Mouse (Mus musculus): ENCODE data around the gene Dpf3.

The Dpf3 gene

GRCm38 (mm10) chr12:83487476-83487991 lies at the start of gene Dpf3:
TSS of gene Dpf3 (minus strand) at chr12:83487716.
- DNase-seq (ENCODE audit: low read depth, low spot score): peak; percentile 98

DNA sequence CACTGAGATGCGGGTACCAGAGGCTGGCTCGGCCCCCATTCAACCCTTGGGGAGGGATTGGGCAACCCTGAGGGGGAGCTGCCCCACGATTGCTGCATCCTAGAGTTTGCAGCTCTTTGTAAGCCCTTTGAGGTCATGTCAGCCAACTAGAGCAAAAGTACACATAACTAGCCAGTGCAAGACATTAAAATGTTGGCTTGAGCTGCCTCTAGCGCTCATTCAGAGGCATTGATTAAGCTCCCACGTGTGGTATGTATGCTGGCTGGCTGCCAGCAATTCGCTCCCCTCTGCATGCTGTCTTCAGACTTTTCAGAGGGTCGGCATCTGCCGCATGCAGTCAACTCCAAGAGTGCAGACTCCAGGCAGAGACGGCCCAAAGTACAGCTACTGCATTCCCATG lies 48.5 kb upstream of the Dpf3 start:
- DNase-seq (ENCODE audit: low read depth, low spot score): peak; percentile 47

DNA sequence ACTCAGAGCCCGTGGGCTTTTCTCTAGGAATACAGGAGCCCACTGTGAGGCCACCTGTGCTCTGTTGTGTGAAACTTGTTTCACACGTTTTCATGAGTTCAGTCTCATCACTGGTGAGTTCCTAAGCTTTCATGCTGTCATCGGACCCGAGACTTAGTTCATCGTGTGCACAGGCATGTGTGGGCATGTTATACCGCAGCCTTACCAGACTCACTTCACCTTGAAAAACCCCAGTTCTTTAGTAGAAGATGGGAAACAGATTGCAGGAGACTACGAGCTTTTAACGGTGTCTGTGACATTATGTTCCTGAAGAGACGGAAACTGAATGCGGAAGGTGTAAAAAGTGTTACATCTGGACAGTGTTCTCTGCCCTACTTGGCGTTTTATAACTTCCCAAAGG lies 47.9 kb upstream of the Dpf3 start:
- no peak for DNase-seq (ENCODE audit: low read depth, low spot score)

GRCm38 (mm10) chr12:83534190-83534589 lies 46.7 kb upstream of the Dpf3 start:
- no peak for DNase-seq (ENCODE audit: low read depth, low spot score)

DNA sequence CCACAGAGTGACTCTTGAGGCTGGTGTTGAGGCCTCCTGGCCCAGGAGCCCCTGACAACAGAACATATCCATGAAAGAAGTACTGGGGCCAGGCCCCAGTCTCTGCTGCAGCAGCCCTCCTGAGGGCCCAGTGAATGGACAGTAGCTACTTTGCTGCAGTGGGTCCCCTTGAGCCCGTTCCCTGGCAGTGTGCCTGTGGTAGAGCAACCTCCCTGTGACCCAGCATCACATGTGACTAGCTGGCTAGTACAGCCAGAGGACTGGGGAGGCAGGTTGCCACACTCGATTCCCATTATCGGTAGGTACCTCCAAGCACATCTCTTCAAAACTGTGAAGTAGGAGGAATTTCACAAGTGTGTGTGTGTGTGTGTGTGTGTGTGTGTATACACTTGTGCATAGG lies 45.5 kb upstream of the Dpf3 start:
- no peak for DNase-seq (ENCODE audit: low read depth, low spot score)

DNA sequence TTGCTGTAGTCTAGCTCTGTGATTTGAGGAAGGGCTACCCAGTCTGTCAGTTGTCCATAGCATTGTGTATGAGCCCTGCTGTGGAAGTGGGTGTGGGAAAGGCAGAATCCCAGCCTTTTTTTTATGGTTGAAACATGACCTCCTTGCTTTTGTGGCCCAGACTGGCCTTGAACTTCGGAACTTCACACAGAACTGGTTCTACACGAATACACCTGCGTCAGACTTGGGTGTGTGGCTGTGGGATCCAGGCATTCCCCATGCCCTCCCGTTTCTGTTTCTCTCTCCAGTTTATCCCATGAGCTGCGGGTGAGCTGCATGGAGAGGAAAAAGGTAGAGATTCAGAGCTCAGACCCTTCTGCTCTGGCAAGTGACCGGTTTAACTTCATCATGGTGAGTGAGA lies 44.5 kb upstream of the Dpf3 start:
- DNase-seq (ENCODE audit: low read depth, low spot score): no peak

GRCm38 (mm10) chr12:83528665-83529064 lies 41.1 kb upstream of the Dpf3 start:
- DNase-seq (ENCODE audit: low read depth, low spot score): no peak

- peak; percentile 80 for DNase-seq (ENCODE audit: low read depth, low spot score)
These were observed 40.3 kb upstream of the Dpf3 start for GRCm38 (mm10) chr12:83527816-83528215.

DNA sequence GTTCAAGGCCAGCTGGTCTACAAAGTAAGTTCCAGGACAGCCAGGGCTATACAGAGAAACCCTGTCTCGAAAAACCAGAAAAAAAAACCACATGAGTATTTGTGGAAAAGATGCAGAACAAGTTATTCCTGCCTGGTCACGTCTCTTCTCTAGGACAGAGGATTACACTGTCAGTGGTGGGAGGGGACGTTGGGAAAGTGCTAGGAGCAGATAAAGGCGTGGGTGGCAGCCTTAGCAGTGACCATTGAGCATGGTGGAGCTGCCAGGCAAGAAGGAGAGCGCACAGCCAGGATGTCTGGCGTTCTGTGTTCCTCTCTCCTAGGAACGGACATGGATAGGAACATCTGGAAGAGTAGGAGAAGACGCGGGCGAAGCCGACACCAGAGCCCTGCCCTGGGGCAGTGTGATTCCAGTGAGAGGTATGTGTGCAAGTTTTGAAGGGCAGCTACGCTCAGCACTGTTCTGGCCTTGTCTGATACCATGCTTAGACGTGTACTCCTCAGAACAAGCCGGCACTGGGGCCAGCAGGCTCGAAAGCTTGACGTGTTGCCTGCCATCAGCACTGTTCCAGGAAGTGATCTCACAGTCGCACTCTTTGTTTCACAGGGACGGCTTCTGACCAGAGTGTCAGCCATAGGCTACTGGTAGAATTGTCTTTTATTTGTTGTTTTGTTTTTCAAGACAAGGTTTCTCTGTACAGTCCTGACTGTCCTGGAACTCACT lies 38.5 kb upstream of the Dpf3 start:
- peak; percentile 49 for DNase-seq (ENCODE audit: low read depth, low spot score)

- DNase-seq (ENCODE audit: low read depth, low spot score): no peak
These were observed 36.8 kb upstream of the Dpf3 start for GRCm38 (mm10) chr12:83524329-83524728.

- DNase-seq (ENCODE audit: low read depth, low spot score): peak; percentile 59
These were observed 36.4 kb upstream of the Dpf3 start for GRCm38 (mm10) chr12:83523892-83524291.

DNA sequence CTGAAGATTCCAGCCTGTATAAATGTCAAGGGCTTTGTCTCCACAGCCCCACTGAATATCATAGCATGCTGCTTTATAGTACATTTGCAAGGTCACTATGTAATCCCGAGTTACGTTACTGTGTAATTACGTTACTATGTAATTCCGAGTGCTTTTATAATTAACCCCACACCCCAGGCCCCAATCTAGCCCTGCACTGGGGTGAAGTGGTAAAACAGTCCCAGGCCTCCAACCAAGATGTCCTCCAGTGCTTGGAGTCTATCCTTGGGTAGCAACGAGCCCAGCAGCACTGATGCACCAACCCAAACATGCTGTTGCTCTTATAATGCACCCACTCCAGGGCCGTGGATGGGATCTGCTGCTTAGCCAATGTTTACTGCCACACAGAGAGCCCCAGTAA lies 35.5 kb upstream of the Dpf3 start:
- DNase-seq (ENCODE audit: low read depth, low spot score): no peak

GRCm38 (mm10) chr12:83521083-83521482 lies 33.6 kb upstream of the Dpf3 start:
- no peak for DNase-seq (ENCODE audit: low read depth, low spot score)

- DNase-seq (ENCODE audit: low read depth, low spot score): peak; percentile 99
These were observed 32.9 kb upstream of the Dpf3 start, which contains the start of gene Dcaf4 for GRCm38 (mm10) chr12:83520311-83520890. TSS of gene Dcaf4 (plus strand) at chr12:83520466.

- DNase-seq (ENCODE audit: low read depth, low spot score): no peak
These were observed 30.1 kb upstream of the Dpf3 start for GRCm38 (mm10) chr12:83517580-83517979.

- DNase-seq (ENCODE audit: low read depth, low spot score): no peak
These were observed 26.7 kb upstream of the Dpf3 start for GRCm38 (mm10) chr12:83514216-83514615.

- no peak for DNase-seq (ENCODE audit: low read depth, low spot score)
These were observed 25.7 kb upstream of the Dpf3 start for GRCm38 (mm10) chr12:83513185-83513584.

GRCm38 (mm10) chr12:83512783-83513182 lies 25.3 kb upstream of the Dpf3 start:
- no peak for DNase-seq (ENCODE audit: low read depth, low spot score)

GRCm38 (mm10) chr12:83510586-83510985 lies 23.1 kb upstream of the Dpf3 start:
- peak; percentile 59 for DNase-seq (ENCODE audit: low read depth, low spot score)

- peak; percentile 57 for DNase-seq (ENCODE audit: low read depth, low spot score)
These were observed 19.0 kb upstream of the Dpf3 start for GRCm38 (mm10) chr12:83506543-83506942.

DNA sequence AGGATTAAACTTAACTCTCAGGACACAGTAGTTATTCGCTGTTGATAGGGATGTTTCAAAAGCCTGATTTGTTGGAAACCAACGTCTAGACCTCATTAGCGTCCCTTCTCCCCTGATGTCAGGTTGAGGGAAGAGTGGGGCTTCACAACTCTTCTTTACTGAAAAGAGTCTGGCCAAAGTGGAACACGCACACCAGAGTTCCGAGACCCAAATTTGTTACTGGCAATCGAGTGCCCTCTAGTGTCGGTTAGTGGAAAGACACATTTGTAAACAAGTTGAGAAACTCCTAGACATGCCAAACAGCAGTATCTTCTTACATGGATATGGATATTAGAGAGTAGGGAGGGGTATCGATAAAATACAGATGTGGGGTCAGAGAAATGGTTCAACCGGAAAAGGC lies 14.7 kb upstream of the Dpf3 start:
- DNase-seq (ENCODE audit: low read depth, low spot score): peak; percentile 82

DNA sequence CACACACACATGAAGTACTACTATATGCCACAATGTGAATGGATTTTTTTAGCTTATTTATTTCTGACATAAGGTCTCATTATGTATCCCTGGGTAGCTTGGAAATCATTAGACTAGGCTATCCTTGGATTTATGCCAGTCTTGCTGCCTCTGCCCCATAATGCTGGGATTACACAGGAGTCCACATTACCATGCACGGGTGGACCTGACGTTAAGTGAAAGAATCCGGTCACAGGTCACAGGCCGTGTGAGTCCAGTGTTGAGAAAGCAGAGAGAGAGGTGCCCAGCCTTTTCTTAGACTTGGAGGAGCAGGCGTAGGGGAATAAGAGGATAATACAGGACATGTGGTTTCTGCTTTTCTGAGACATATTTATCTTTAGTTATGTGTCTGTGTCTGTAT lies 11.7 kb upstream of the Dpf3 start:
- no peak for DNase-seq (ENCODE audit: low read depth, low spot score)

- peak; percentile 75 for DNase-seq (ENCODE audit: low read depth, low spot score)
These were observed 10.4 kb upstream of the Dpf3 start for GRCm38 (mm10) chr12:83497959-83498358.

All from ZHBTc4 (cell line).